8 mouse cellular contexts compared by ENCODE assay signal in genomic region chr7:24506065-24506459, GRCm38 (mm10). TPM values are rescaled to one million over a fixed set of nuclear protein-coding genes. Genes with fewer than 3 reads are reported as not detected.
A peak's percentile ranks its signal among the peaks of the same experiment; 100 is the strongest.
DNase-seq lines count a peak whose midpoint lies in the region; ATAC-seq and TF ChIP-seq lines count a peak whose summit lies in the region.

No protein-coding gene starts in this region.

- peak overlapping the region; percentile 91; the same call in 1 of the 2 replicates for H3K9ac ChIP-seq in forebrain, embryonic 12.5 days
- H3K9ac ChIP-seq in intestine, postnatal 0 days (ENCODE audit: low read depth, low read length), result no peak overlapping the region
- no peak overlapping the region for H3K9ac ChIP-seq in midbrain, embryonic 15.5 days

- peaks cover 42% of the 10 kb centered on the region for H3K4me1 ChIP-seq in forebrain, embryonic 12.5 days
- H3K4me1 ChIP-seq in intestine, postnatal 0 days (replicated peaks; ENCODE audit: control insufficient read depth, insufficient read depth, low read length), result no peaks in the 10 kb centered on the region
- peaks cover 53% of the 10 kb centered on the region for H3K4me1 ChIP-seq in midbrain, embryonic 15.5 days

- peaks cover 37% of the 10 kb centered on the region for H3K36me3 ChIP-seq in forebrain, embryonic 12.5 days (replicated peaks)
- no peaks in the 10 kb centered on the region for H3K36me3 ChIP-seq in intestine, postnatal 0 days (ENCODE audit: control insufficient read depth, insufficient read depth)
- peaks cover 13% of the 10 kb centered on the region for H3K36me3 ChIP-seq in midbrain, embryonic 15.5 days (replicated peaks)

- H3K4me2 ChIP-seq in forebrain, embryonic 12.5 days, result peak overlapping the region; percentile 81
- peak overlapping the region; percentile 89 for H3K4me2 ChIP-seq in intestine, postnatal 0 days (replicated peaks; ENCODE audit: low read depth)
- H3K4me2 ChIP-seq in midbrain, embryonic 15.5 days, result peak overlapping the region; percentile 57

- H3K27me3 ChIP-seq in forebrain, embryonic 12.5 days, result peaks cover 4% of the 10 kb centered on the region; the same call in 1 of the 2 replicates
- H3K27me3 ChIP-seq in intestine, postnatal 0 days (replicated peaks; ENCODE audit: control insufficient read depth, insufficient read depth, low read length), result no peaks in the 10 kb centered on the region
- H3K27me3 ChIP-seq in midbrain, embryonic 15.5 days (replicated peaks), result no peaks in the 10 kb centered on the region

- intact Hi-C loops in gastrocnemius, adult 2 months (cut with DNase I), result loop anchor here (2.0 kb wide), 1 partner anchor 23 kb away; no protein-coding TSS in a partner anchor
- intact Hi-C loops in left cerebral cortex, postnatal 36 days (cut with DNase I), result loop anchor here (2.0 kb wide), 1 partner anchor 25 kb away; the partner anchor contains the start of gene Irgq

- no peak for ATAC-seq in forebrain, embryonic 12.5 days (ENCODE audit: low FRiP score)
- no peak for ATAC-seq in intestine, postnatal 0 days
- no peak for ATAC-seq in midbrain, embryonic 15.5 days (replicated peaks)
- no peak for ATAC-seq in frontal cortex, adult (ENCODE audit: low TSS enrichment)

- no peak for TF ChIP-seq CTCF in gastrocnemius, adult 2 months (IDR thresholded peaks at IDR 0.05)
- no peak for TF ChIP-seq CTCF in intestine, postnatal 0 days (IDR thresholded peaks at IDR 0.05; ENCODE audit: low read depth)

- peak overlapping the region; percentile 99 for H3K27ac ChIP-seq in gastrocnemius, adult 2 months
- H3K27ac ChIP-seq in forebrain, embryonic 12.5 days, result peak overlapping the region; percentile 100
- no peak overlapping the region for H3K27ac ChIP-seq in intestine, postnatal 0 days (ENCODE audit: low read depth, low read length)
- H3K27ac ChIP-seq in midbrain, embryonic 15.5 days, result peak overlapping the region; percentile 97

- 17% methylated on average over 3 of the region's 3 CpGs for WGBS in forebrain, embryonic 12.5 days
- WGBS in intestine, postnatal 0 days, result 16% methylated on average over 3 of the region's 3 CpGs
- WGBS in midbrain, embryonic 15.5 days, result 6% methylated on average over 3 of the region's 3 CpGs

- DNase-seq in gastrocnemius, adult 2 months, result no peak
- no peak for DNase-seq in gastrocnemius, postnatal 4 days (ENCODE audit: low spot score in 2 of 2)
- DNase-seq in left cerebral cortex, postnatal 36 days (ENCODE audit: low spot score in 2 of 2), result no peak
- no peak for DNase-seq in urinary bladder, postnatal 4 days (ENCODE audit: low spot score in 2 of 2)

- H3K9me3 ChIP-seq in forebrain, embryonic 12.5 days, result no peaks in the 10 kb centered on the region
- H3K9me3 ChIP-seq in intestine, postnatal 0 days (ENCODE audit: control insufficient read depth), result no peaks in the 10 kb centered on the region
- H3K9me3 ChIP-seq in midbrain, embryonic 15.5 days, result no peaks in the 10 kb centered on the region

- peak overlapping the region; percentile 100 for H3K4me3 ChIP-seq in gastrocnemius, adult 2 months
- H3K4me3 ChIP-seq in forebrain, embryonic 12.5 days (replicated peaks), result peak overlapping the region; percentile 63
- no peak overlapping the region; the same call in 1 of the 2 replicates for H3K4me3 ChIP-seq in intestine, postnatal 0 days (ENCODE audit: low read depth, low read length)
- peak overlapping the region; percentile 70 for H3K4me3 ChIP-seq in midbrain, embryonic 15.5 days

RNA-seq across cellular contexts. Expression of gene Zfp428, which starts 0.7 kb away (rescaled TPM):
- 1 to 10 TPM; 3.5 to 6.5 TPM for total RNA-seq in gastrocnemius, adult 2 months (2021)
- total RNA-seq in gastrocnemius, postnatal 4 days (2021), result 10 to 100 TPM; 12.6 to 15.9 TPM
- polyA plus RNA-seq in forebrain, embryonic 12.5 days (2016; fragmentation: Nextera tagmentation; extraction: Ambion mirVana), result 170 and 182 TPM in 2 replicates
- 11.2 and 12.8 TPM in 2 replicates for polyA plus RNA-seq in intestine, postnatal 0 days (2015; fragmentation: Nextera tagmentation; extraction: Ambion mirVana)
- 336 and 344 TPM in 2 replicates for polyA plus RNA-seq in midbrain, embryonic 15.5 days (2015; fragmentation: Nextera tagmentation; extraction: Ambion mirVana)
- total RNA-seq in left cerebral cortex, postnatal 36 days (2021), result 10 to 100 TPM; 47.9 to 49.4 TPM

RNA-seq across cellular contexts. Expression of gene AC161166.1, which starts 6.2 kb away (rescaled TPM):
- not detected for total RNA-seq in gastrocnemius, adult 2 months (2021)
- not detected for total RNA-seq in gastrocnemius, postnatal 4 days (2021)
- polyA plus RNA-seq in forebrain, embryonic 12.5 days (2016; fragmentation: Nextera tagmentation; extraction: Ambion mirVana), result 1.6 and 1.7 TPM in 2 replicates
- 0.05 TPM in 1 of 2 replicates, not detected in the other for polyA plus RNA-seq in intestine, postnatal 0 days (2015; fragmentation: Nextera tagmentation; extraction: Ambion mirVana)
- polyA plus RNA-seq in midbrain, embryonic 15.5 days (2015; fragmentation: Nextera tagmentation; extraction: Ambion mirVana), result 2.1 and 2.2 TPM in 2 replicates
- total RNA-seq in left cerebral cortex, postnatal 36 days (2021), result not detected

RNA-seq across cellular contexts. Expression of gene Cadm4, which starts 24.2 kb away (rescaled TPM):
- 1 to 10 TPM; 2.4 to 2.8 TPM for total RNA-seq in gastrocnemius, adult 2 months (2021)
- 10 to 100 TPM; 18.6 to 21.3 TPM for total RNA-seq in gastrocnemius, postnatal 4 days (2021)
- 32.1 and 38.3 TPM in 2 replicates for polyA plus RNA-seq in forebrain, embryonic 12.5 days (2016; fragmentation: Nextera tagmentation; extraction: Ambion mirVana)
- polyA plus RNA-seq in intestine, postnatal 0 days (2015; fragmentation: Nextera tagmentation; extraction: Ambion mirVana), result 1.4 and 1.7 TPM in 2 replicates
- 79.2 and 81.1 TPM in 2 replicates for polyA plus RNA-seq in midbrain, embryonic 15.5 days (2015; fragmentation: Nextera tagmentation; extraction: Ambion mirVana)
- 100 to 1,000 TPM; 235 to 307 TPM for total RNA-seq in left cerebral cortex, postnatal 36 days (2021)

RNA-seq across cellular contexts. Expression of gene Irgq, which starts 24.4 kb away (rescaled TPM):
- total RNA-seq in gastrocnemius, adult 2 months (2021), result 10 to 100 TPM; 11.5 to 16.1 TPM
- total RNA-seq in gastrocnemius, postnatal 4 days (2021), result 10 to 100 TPM; 20.5 to 22.0 TPM
- polyA plus RNA-seq in forebrain, embryonic 12.5 days (2016; fragmentation: Nextera tagmentation; extraction: Ambion mirVana), result 24.7 and 25.2 TPM in 2 replicates
- polyA plus RNA-seq in intestine, postnatal 0 days (2015; fragmentation: Nextera tagmentation; extraction: Ambion mirVana), result 3.4 TPM in 2 replicates
- 31.8 and 33.2 TPM in 2 replicates for polyA plus RNA-seq in midbrain, embryonic 15.5 days (2015; fragmentation: Nextera tagmentation; extraction: Ambion mirVana)
- total RNA-seq in left cerebral cortex, postnatal 36 days (2021), result 10 to 100 TPM; 80.8 to 89.2 TPM

RNA-seq across cellular contexts. Expression of gene Pinlyp, which starts 39.9 kb away (rescaled TPM):
- not detected for total RNA-seq in gastrocnemius, adult 2 months (2021)
- total RNA-seq in gastrocnemius, postnatal 4 days (2021), result not detected
- not detected in 2 replicates for polyA plus RNA-seq in forebrain, embryonic 12.5 days (2016; fragmentation: Nextera tagmentation; extraction: Ambion mirVana)
- not detected in 2 replicates for polyA plus RNA-seq in intestine, postnatal 0 days (2015; fragmentation: Nextera tagmentation; extraction: Ambion mirVana)
- polyA plus RNA-seq in midbrain, embryonic 15.5 days (2015; fragmentation: Nextera tagmentation; extraction: Ambion mirVana), result not detected in 2 replicates
- total RNA-seq in left cerebral cortex, postnatal 36 days (2021), result not detected

Comparison
In these comparisons a context has a peak if more than half of its experiments do, and no peak if none do; other contexts are left out.
1. RNA of gene Cadm4, which starts 24.2 kb away (total RNA-seq): 235 to 307 TPM in left cerebral cortex, postnatal 36 days; 18.6 to 21.3 TPM in gastrocnemius, postnatal 4 days and 2.4 to 2.8 TPM in gastrocnemius, adult 2 months; every median in the first group is over 10 times any median in the second.
2. Peak in every context shown above with its lines, with median percentiles within 50 percentile points of each other: H3K4me2 ChIP-seq.